Mouse (Mus musculus) liver, adult 2 months (tissue): ENCODE measurements around the gene Fcer1g.

ENCODE experiments used
- CTCF ChIP-seq: fragments of 200-500 bp; IDR thresholded peaks from 2 replicates; pipeline ENCODE4 v1.5.1; 2011; ENCODE audit warnings: low read depth, low read length, control low read depth
- POLR2A ChIP-seq: fragments of 200-500 bp; IDR thresholded peaks from 2 replicates; pipeline ENCODE4 v1.6.1; 2011; ENCODE audit warnings: low read length, control low read depth; ENCODE audit not compliant: insufficient read depth; ENCODE audit errors: extremely low read depth

- TF ChIP-seq POLR2A (no peak), CTCF (no peak)
These were observed 26.2 kb upstream of the Fcer1g start for GRCm38 (mm10) chr1:171260316-171260715.
